Mouse (Mus musculus): ENCODE results near the gene Adamtsl2.

Gene Adamtsl2

DNA sequence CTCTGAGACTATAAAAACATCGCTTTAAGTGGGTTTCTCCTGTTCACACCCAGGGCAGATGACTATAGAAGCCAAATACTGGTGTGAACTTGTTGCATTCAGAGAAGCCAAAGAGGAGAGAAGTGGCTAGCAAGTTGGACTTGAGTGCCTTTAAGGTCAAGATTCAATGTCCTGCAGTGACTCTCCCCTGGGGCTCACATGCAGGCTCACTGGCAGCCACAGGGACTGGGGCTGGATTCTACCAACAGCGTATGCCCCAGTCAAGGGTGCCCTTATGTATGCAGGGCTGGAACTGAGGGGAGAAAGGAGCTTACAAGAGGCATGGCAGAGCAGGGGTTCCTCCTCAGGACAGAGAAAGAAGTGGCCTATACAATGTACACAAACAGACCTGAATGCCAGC, 40.6 kb downstream of the Adamtsl2 start:
- no peak for DNase-seq (ENCODE audit: low spot score)

DNA sequence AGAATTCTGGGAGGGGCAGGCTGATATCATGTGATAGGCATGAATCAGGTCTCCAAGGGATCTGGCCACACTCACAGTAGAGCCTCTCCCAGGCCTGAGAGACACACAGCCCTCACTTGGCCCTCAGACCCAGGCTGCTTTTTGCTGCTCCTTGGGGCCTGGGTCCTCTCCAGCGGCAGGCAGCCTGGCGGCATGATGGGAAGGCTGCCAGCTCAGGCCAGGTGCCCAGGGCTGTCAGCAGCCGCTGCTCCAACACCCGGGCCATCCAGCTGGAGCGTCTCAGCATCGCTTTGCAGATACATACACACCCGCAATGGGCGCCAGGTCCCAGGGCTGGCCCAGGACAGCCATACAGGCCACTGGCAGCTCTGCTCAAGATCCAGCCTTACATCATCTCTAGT, 41.1 kb downstream of the Adamtsl2 start:
- peak; percentile 15 for DNase-seq (ENCODE audit: low spot score)

GRCm38 (mm10) chr2:27121626-27122355, 42.6 kb downstream of the Adamtsl2 start:
- DNase-seq (ENCODE audit: low spot score) = no peak

GRCm38 (mm10) chr2:27122578-27122977, 43.4 kb downstream of the Adamtsl2 start:
- no peak for DNase-seq (ENCODE audit: low spot score)

DNA sequence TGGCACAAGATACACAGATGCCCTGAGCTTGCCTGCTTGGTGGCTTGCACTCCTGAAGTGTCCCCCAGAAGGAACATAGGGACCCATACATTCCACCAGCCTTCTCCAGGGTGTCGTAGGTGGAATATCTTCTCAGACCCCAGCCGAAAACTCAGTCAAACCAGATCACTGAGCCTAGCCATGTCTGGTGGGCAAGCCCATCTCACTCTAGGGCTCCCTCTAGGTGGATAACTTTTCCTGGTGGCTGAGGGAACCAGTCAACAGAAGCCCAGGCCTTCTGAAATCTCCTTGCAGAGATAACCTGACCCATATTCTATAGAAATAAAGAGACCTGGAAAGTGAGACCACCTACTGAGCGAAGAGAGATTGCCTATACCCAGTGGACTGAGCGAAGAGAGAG, 43.9 kb downstream of the Adamtsl2 start:
- DNase-seq (ENCODE audit: low spot score) = no peak

DNA sequence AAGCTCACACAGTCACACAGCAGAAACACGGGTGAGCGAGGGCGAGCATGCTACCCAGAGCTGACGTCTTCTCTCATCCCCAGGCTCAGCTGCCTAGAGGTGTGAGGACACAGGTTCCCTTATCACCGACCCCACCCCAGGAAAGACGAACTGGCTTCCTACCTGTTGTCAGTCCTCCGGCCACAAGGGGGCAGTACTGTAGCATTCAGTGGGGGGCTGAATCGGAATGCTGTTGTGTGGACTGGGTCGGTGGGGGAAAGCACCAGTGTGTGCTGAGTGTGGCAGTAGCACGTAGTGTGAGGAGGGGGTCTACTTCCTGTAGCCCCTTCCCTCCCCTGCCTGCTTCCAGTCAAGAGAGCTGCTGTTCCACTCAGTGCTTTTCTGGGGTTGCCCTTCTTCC, 46.8 kb downstream of the Adamtsl2 start:
- DNase-seq (ENCODE audit: low spot score) = peak; percentile 54

DNA sequence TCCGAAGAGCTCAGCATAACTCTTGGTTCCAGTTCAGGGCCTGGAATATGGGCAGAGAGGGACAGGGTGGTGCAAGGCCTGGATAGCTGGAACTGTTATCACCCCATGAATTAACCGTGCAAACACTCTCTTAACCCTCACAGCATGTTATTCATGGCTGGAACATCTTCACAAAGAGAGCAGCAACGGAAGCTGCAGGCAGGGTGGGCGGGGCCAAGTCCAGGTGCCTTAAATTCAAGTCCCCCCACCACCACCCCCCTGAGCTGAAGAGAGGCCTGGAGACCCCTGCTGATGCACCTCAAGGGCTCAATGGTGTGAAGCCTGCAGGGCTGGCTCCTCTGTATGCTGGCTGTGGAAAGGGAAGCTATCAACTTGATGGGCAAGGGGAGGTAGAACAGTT, 47.3 kb downstream of the Adamtsl2 start:
- no peak for DNase-seq (ENCODE audit: low spot score)

- DNase-seq (ENCODE audit: low spot score) = no peak
These were observed 49.8 kb downstream of the Adamtsl2 start for GRCm38 (mm10) chr2:27128990-27129389.

DNA sequence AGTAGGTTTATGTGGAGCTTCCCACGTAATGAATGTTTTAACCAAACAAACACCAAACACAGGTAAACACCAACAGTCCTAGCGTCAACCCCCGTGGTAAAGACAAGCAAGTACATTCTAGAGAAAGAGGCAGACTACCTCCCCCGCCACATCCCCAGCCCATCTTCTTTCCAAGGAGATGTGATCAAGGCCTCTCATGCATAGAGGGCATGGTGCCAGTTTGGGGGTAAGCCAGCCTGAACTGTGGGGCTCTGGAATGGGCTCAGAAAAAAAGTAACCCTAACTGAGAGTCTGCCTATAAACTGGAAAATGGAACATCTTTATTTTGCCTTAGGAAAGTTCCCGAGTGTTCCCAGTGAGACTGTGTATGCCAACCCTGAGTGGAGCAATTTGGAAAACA, 56.8 kb downstream of the Adamtsl2 start:
- DNase-seq (ENCODE audit: low spot score) = no peak

GRCm38 (mm10) chr2:27136336-27136735, 57.2 kb downstream of the Adamtsl2 start:
- no peak for DNase-seq (ENCODE audit: low spot score)

DNA sequence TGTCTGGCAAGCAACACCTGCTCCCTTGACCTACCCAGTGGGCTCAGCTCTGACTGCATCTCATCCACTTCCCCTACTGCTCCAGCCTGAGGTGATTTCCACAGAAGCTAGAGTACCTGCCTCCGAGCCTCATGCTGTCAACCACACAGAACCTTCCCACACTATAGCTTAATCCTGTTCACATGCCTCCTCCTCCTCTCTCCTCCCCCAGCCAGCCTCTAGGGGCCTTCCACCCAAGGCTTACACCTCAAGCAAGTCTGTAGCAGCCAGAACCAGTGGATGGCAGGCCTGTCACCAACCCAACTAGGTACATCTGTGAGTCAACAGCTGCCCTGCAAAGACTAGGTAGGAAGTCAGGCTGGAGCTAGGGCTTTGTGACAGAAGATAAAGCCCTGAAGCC, 57.6 kb downstream of the Adamtsl2 start:
- no peak for DNase-seq (ENCODE audit: low spot score)

DNA sequence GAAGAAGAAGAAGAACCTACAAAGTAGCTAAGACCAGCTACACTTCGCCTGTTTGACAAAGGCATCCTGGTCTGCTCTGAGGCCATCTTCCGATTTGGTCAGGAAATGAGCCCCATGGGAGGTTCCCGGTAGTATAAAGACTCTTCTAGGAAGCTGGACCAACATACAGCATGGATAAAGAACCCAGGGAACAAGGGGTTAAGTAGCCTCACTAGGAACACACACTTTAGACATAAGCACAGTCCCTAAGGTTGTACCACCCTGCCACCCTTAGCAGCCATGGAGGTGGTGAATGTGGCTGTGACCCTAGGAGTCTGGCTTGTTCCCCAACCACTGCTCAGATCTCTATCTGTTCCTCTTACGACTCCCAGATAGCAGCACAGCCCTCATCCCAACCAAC, 59.2 kb downstream of the Adamtsl2 start:
- DNase-seq (ENCODE audit: low spot score) = no peak

DNA sequence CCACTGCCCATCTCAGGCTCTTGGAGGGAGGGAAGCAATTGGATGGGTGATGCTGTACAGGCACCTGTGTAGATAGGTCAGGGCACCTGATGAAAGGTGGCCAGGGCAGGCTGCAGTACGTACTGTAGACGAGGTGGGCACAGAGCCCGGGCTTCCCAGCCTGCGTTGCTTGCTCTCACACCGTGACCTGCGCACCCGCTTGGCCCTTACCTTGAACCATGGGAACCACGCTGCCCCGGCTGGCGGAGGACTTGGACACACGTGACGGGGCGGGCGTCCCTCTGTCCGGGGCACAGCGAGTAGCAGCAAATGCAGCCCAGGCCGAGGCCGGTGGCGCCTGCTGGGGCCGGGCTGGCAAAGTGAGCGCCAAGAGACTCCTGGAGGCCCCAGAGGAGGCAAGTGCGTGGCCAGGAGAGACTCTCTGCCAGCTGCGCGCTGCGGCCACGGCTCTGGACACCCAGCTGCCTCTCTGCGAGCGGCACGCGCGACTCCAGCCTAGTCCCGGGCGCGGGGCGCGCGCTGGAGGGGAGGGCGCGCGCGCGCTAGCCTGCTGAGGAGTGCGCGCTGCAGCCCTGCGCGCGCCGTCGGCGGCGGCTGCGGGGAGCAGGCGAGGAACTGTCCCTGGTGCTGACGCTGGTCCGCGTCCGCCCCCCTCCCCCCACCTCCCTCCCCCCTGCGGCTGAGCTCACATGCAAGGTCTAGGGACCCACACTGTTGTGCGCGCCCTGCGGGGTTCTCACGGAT, 62.9 kb downstream of the Adamtsl2 start, which contains the start of gene Fam163b:
Gene Fam163b, minus strand, starts transcription at position 542 of the 744 bp plus-strand sequence.
- peak; percentile 58 for DNase-seq (ENCODE audit: low spot score)

GRCm38 (mm10) chr2:27144957-27145356, 65.8 kb downstream of the Adamtsl2 start:
- DNase-seq (ENCODE audit: low spot score) = no peak

- no peak for DNase-seq (ENCODE audit: low spot score)
These were observed 67.7 kb downstream of the Adamtsl2 start for GRCm38 (mm10) chr2:27146840-27147239.

GRCm38 (mm10) chr2:27149457-27149856, 70.3 kb downstream of the Adamtsl2 start:
- no peak for DNase-seq (ENCODE audit: low spot score)

DNA sequence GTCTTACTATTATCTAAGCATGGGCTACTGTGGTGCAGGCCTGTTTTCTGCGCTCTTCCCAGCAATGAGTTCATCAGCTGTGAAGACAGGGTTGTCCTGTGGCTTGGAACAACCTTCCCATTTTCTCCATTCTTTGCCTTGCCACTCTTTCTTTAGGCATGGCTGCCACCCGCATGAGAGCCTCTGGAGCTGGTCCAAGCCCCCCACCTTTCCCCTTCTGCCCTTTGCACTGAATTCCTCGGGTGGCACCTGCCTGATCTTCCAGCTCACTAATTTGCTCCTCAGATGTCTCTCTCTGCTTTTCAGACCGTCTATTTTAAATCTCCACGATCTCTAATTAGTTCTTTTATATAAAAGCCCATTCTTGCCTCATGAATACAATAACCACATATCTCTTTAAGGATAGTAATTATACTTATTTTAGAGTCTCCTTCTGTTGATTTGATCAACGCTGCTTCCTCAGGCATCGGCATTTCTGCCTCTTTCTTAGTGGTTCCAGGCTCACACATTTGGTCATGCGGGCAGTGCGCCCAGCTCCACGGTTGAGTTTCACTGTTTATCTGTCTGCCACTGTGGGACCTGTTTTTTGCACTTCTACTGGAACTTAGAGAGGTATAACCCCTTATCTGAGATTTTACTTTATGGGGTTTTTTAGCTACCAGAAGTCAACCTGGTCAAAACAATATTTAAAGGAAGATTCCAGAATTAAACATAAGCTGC, 75.4 kb downstream of the Adamtsl2 start:
- no peak for DNase-seq (ENCODE audit: low spot score)

- DNase-seq (ENCODE audit: low spot score) = no peak
These were observed 77.4 kb downstream of the Adamtsl2 start for GRCm38 (mm10) chr2:27156596-27156995.
